Mouse (Mus musculus) forebrain, embryonic 11.5 days (tissue): ENCODE results near the gene Abcc2. TPM values are rescaled to one million over a fixed set of nuclear protein-coding genes. Genes with fewer than 3 reads are reported as not detected.

Source experiments
- ATAC-seq: fragments of 200-750 bp; cut with Nextera tagmentation; replicated peaks from 2 replicates; pipeline ENCODE4 v1.8.0; 2017; ENCODE audit warnings: moderate TSS enrichment; ENCODE audit not compliant: low FRiP score
- DNase-seq: peaks from one replicate; pipeline ENCODE4 v3.0.0-alpha.2; 2017; ENCODE audit warnings: low spot score
- H3K27ac ChIP-seq: fragments of 300-500 bp; sonication (generic); 2 replicates; pipeline ENCODE4 v1.5.1; 2014; ENCODE audit warnings: low read depth, low read length
- H3K27me3 ChIP-seq: fragments of 300-500 bp; sonication (generic); 2 replicates; pipeline ENCODE4 v1.6.1; 2014; ENCODE audit warnings: mild to moderate bottlenecking, low read length, mixed read lengths; ENCODE audit not compliant: control insufficient read depth, insufficient read depth
- H3K36me3 ChIP-seq: fragments of 300-500 bp; sonication (generic); 2 replicates; pipeline ENCODE4 v1.6.1; 2014; ENCODE audit warnings: mild to moderate bottlenecking, low read length, moderate library complexity, mixed read lengths; ENCODE audit not compliant: control insufficient read depth, insufficient read depth
- H3K4me1 ChIP-seq: fragments of 300-500 bp; sonication (generic); replicated peaks from 2 replicates; pipeline ENCODE4 v1.6.1; 2014; ENCODE audit warnings: low read length, mixed read lengths; ENCODE audit not compliant: control insufficient read depth, insufficient read depth
- H3K4me2 ChIP-seq: fragments of 300-500 bp; sonication (generic); 2 replicates; pipeline ENCODE4 v1.6.1; 2014; ENCODE audit warnings: low read depth, mild to moderate bottlenecking, low read length, moderate library complexity, mixed read lengths; ENCODE audit not compliant: severe bottlenecking
- H3K4me3 ChIP-seq: fragments of 300-500 bp; sonication (generic); 2 replicates; pipeline ENCODE4 v1.5.1; 2014; ENCODE audit warnings: low read depth, low read length
- H3K9ac ChIP-seq: fragments of 300-500 bp; sonication (generic); 2 replicates; pipeline ENCODE4 v1.6.1; 2014; ENCODE audit warnings: low read length
- H3K9me3 ChIP-seq: fragments of 300-500 bp; sonication (generic); 2 replicates; pipeline ENCODE4 v1.6.1; 2016; ENCODE audit warnings: low read length, mixed read lengths; ENCODE audit not compliant: control insufficient read depth
- WGBS: fragments of 180-500 bp; shearing (Covaris S2); extraction: QIAGEN DNeasy Blood & Tissue Kit; methylation state at CpG from one replicate; pipeline ENCODE4 v1.1.7; 2014; 5-methylcytosine and 5-hydroxymethylcytosine counted together
- polyA plus RNA-seq: library from polyadenylated mRNA; unstranded; fragments of >200 nt; fragmentation: Nextera tagmentation; extraction: Ambion mirVana; gene quantifications from 2 replicates; pipeline ENCODE4 v1.2.1, GENCODE M21; 2014

Abcc2 gene
- polyA plus RNA-seq, 1 experiment from 2014 or later: not detected

- no peak overlapping the region for H3K4me3 ChIP-seq
- no peak for ATAC-seq
- no peak for DNase-seq
Measured at GRCm38 (mm10) chr19:43770584-43770983, 11.4 kb upstream of the Abcc2 start.

GRCm38 (mm10) chr19:43771499-43771969 is 10.5 kb upstream of the Abcc2 start:
- Histone ChIP-seq H3K4me1 (no peaks in the 10 kb centered on the region), H3K4me3 (no peak overlapping the region), H3K27ac (no peak overlapping the region), H3K9ac (no peak overlapping the region), H3K4me2 (no peak overlapping the region), H3K36me3 (no peaks in the 10 kb centered on the region), H3K27me3 (no peaks in the 10 kb centered on the region), H3K9me3 (no peaks in the 10 kb centered on the region)
- DNase-seq (no peak), ATAC-seq (no peak)
- WGBS: 91% methylated on average over 5 of the region's 5 CpGs

More at GRCm38 (mm10) chr19:43770584-43770983, 11.4 kb upstream of the Abcc2 start:
- 90% methylated on average over 4 of the region's 4 CpGs for WGBS
- Histone ChIP-seq H3K36me3 (no peaks in the 10 kb centered on the region), H3K4me1 (no peaks in the 10 kb centered on the region), H3K4me2 (no peak overlapping the region), H3K27ac (no peak overlapping the region), H3K9me3 (no peaks in the 10 kb centered on the region), H3K27me3 (no peaks in the 10 kb centered on the region), H3K9ac (no peak overlapping the region)

GRCm38 (mm10) chr19:43772311-43772710 is 9.7 kb upstream of the Abcc2 start:
- H3K9me3 ChIP-seq: no peaks in the 10 kb centered on the region
- no peaks in the 10 kb centered on the region for H3K27me3 ChIP-seq
- DNase-seq (no peak), ATAC-seq (no peak)
- no peak overlapping the region for H3K27ac ChIP-seq
- no peak overlapping the region for H3K9ac ChIP-seq
- 59% methylated on average over 6 of the region's 6 CpGs for WGBS
- H3K4me2 ChIP-seq: no peak overlapping the region
- no peaks in the 10 kb centered on the region for H3K36me3 ChIP-seq
- no peaks in the 10 kb centered on the region for H3K4me1 ChIP-seq
- no peak overlapping the region for H3K4me3 ChIP-seq

- Histone ChIP-seq H3K4me1 (no peaks in the 10 kb centered on the region), H3K27ac (no peak overlapping the region), H3K9me3 (no peaks in the 10 kb centered on the region), H3K4me2 (no peak overlapping the region), H3K36me3 (no peaks in the 10 kb centered on the region), H3K4me3 (no peak overlapping the region), H3K9ac (no peak overlapping the region), H3K27me3 (no peaks in the 10 kb centered on the region)
- ATAC-seq: no peak
- 80% methylated on average over 10 of the region's 10 CpGs for WGBS
- no peak for DNase-seq
Measured at GRCm38 (mm10) chr19:43775433-43775832, 6.6 kb upstream of the Abcc2 start.

- Histone ChIP-seq H3K27me3 (no peaks in the 10 kb centered on the region), H3K9ac (no peak overlapping the region), H3K9me3 (no peaks in the 10 kb centered on the region), H3K36me3 (no peaks in the 10 kb centered on the region), H3K4me1 (no peaks in the 10 kb centered on the region), H3K4me2 (no peak overlapping the region), H3K27ac (no peak overlapping the region), H3K4me3 (no peak overlapping the region)
- WGBS: 85% methylated on average over 4 of the region's 4 CpGs
- ATAC-seq (no peak), DNase-seq (no peak)
Measured at GRCm38 (mm10) chr19:43776561-43776960, 5.4 kb upstream of the Abcc2 start.

- no peaks in the 10 kb centered on the region for H3K36me3 ChIP-seq
- no peaks in the 10 kb centered on the region for H3K4me1 ChIP-seq
- ATAC-seq (no peak), DNase-seq (no peak)
- WGBS: 81% methylated on average over 2 of the region's 2 CpGs
- no peak overlapping the region for H3K27ac ChIP-seq
- H3K9ac ChIP-seq: no peak overlapping the region
- H3K4me2 ChIP-seq: no peak overlapping the region
- no peak overlapping the region for H3K4me3 ChIP-seq
- H3K27me3 ChIP-seq: no peaks in the 10 kb centered on the region
- H3K9me3 ChIP-seq: no peaks in the 10 kb centered on the region
Measured at GRCm38 (mm10) chr19:43777308-43777707, 4.7 kb upstream of the Abcc2 start.

GRCm38 (mm10) chr19:43780391-43780790 is 1.6 kb upstream of the Abcc2 start:
- no peak overlapping the region for H3K9ac ChIP-seq
- H3K36me3 ChIP-seq: no peaks in the 10 kb centered on the region
- H3K9me3 ChIP-seq: no peaks in the 10 kb centered on the region
- no peak overlapping the region for H3K4me2 ChIP-seq
- no peaks in the 10 kb centered on the region for H3K27me3 ChIP-seq
- H3K27ac ChIP-seq: no peak overlapping the region
- no peaks in the 10 kb centered on the region for H3K4me1 ChIP-seq
- DNase-seq (no peak), ATAC-seq (no peak)
- WGBS: 93% methylated on average over 5 of the region's 5 CpGs
- no peak overlapping the region for H3K4me3 ChIP-seq

- Histone ChIP-seq H3K4me1 (no peaks in the 10 kb centered on the region), H3K27ac (no peak overlapping the region), H3K4me2 (no peak overlapping the region), H3K27me3 (no peaks in the 10 kb centered on the region), H3K9ac (no peak overlapping the region), H3K4me3 (no peak overlapping the region), H3K9me3 (no peaks in the 10 kb centered on the region), H3K36me3 (no peaks in the 10 kb centered on the region)
- no peak for DNase-seq
- ATAC-seq: no peak
- 91% methylated on average over 8 of the region's 8 CpGs for WGBS
Measured at GRCm38 (mm10) chr19:43784761-43785160, 2.8 kb downstream of the Abcc2 start.

GRCm38 (mm10) chr19:43786249-43787026 is 4.4 kb downstream of the Abcc2 start:
- Histone ChIP-seq H3K4me1 (no peaks in the 10 kb centered on the region), H3K4me3 (no peak overlapping the region), H3K4me2 (no peak overlapping the region), H3K27ac (no peak overlapping the region), H3K27me3 (no peaks in the 10 kb centered on the region), H3K9ac (no peak overlapping the region), H3K36me3 (no peaks in the 10 kb centered on the region), H3K9me3 (no peaks in the 10 kb centered on the region)
- ATAC-seq: no peak
- WGBS: 84% methylated on average over 13 of the region's 13 CpGs
- DNase-seq: no peak
